Mouse (Mus musculus) thymus, postnatal 25 days (tissue): ENCODE data around the gene Dpm1.

Experiments used
- DNase-seq: peaks from one replicate; pipeline ENCODE4 v3.0.0; 2022

Dpm1 gene

DNA sequence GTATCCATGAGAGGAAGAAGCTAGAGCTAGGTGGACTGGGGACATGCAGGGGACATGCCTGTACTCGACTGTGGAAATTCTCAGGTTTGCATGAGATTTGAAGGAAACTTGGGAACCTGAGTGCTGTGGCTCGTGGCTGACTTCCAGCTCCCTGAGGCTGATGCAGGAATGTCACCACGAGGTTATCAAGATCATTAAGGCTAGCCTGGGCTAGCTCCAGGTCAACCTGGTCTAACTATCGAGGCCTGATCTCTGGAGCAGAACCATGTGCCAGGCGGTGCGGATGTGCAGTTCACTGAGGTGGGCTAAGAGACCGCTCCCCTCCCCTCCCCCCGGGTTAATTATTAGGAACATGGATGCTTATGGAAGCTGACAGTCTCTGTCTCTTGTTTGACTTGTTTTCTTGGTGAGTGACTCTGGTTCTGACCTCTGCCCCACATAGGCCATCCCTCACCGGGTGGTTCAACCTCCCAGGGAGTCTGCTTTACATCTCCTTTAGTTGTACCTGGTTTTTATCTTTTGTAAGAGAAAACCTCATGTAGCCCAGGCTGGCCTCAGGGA, 69.9 kb downstream of the Dpm1 start:
- no peak for DNase-seq
